Mouse (Mus musculus): ENCODE data around the gene Glud1. TPM values are rescaled to one million over a fixed set of nuclear protein-coding genes. Genes with fewer than 3 reads are reported as not detected.
A peak's percentile ranks its signal among the peaks of the same experiment; 100 is the strongest.

The Glud1 gene
- total RNA-seq, 1 experiment: 211 TPM

- Histone ChIP-seq H3K4me1 (ENCODE audit: control insufficient read depth in 2 of 2, insufficient read depth in 2 of 2, low read length in 2 of 2, poor library complexity in 1 of 2) (peaks cover 0 to 5% of the 10 kb centered on the region in 2 experiments; a peak in 1 of 4 replicates), H3K27ac (ENCODE audit: insufficient read depth, low read depth, low read length, poor library complexity, severe bottlenecking) (no peak overlapping the region), H3K9me3 (ENCODE audit: control insufficient read depth, insufficient read depth, low read depth, low read length) (no peaks in the 10 kb centered on the region), H3K36me3 (ENCODE audit: control insufficient read depth, insufficient read depth, low read length, poor library complexity, severe bottlenecking) (peaks cover 36% of the 10 kb centered on the region), H3K9ac (ENCODE audit: insufficient read depth, low read depth, low read length, poor library complexity, severe bottlenecking) (no peak overlapping the region), H3K4me3 (ENCODE audit: insufficient read depth in 1 of 2, low read depth in 1 of 2, low read length in 2 of 2, poor library complexity in 1 of 2, severe bottlenecking in 1 of 2) (no peak overlapping the region)
- no peak for DNase-seq (ENCODE audit: low read depth, low spot score)
- in situ Hi-C loops (cut with MboI; ENCODE audit: low sequenced_read_pairs in 2 of 2, unreplicated experiment in 2 of 2): loop anchor here in 1 of 2 experiments (25.0 kb wide), 1 partner anchor 395 kb away; no protein-coding TSS in a partner anchor
- no peak for TF ChIP-seq ZNF384 (IDR thresholded peaks at IDR 0.05; ENCODE audit: low read depth, low read length)
- no peak for TF ChIP-seq HCFC1 (IDR thresholded peaks at IDR 0.05; ENCODE audit: borderline replicate concordance, insufficient read depth, low read length)
- TF ChIP-seq CHD2 (IDR thresholded peaks at IDR 0.05; ENCODE audit: low read depth, low read length): no peak
- no peak for TF ChIP-seq ZC3H11A (IDR thresholded peaks at IDR 0.05; ENCODE audit: borderline replicate concordance, low read depth, low read length)
- TF ChIP-seq MAFK (IDR thresholded peaks at IDR 0.05; ENCODE audit: insufficient read depth, low read depth, low read length): no peak
These were observed 31.5 kb downstream of the Glud1 start for GRCm38 (mm10) chr14:34341993-34342392.

GRCm38 (mm10) chr14:34343078-34343477, 32.6 kb downstream of the Glud1 start:
- DNase-seq (ENCODE audit: low read depth, low spot score): no peak

GRCm38 (mm10) chr14:34344361-34344760, 33.8 kb downstream of the Glud1 start:
- Histone ChIP-seq H3K4me1 (ENCODE audit: control insufficient read depth in 2 of 2, insufficient read depth in 2 of 2, low read length in 2 of 2, poor library complexity in 1 of 2) (peaks cover 0 to 8% of the 10 kb centered on the region in 2 experiments; a peak in 1 of 4 replicates), H3K36me3 (ENCODE audit: control insufficient read depth, insufficient read depth, low read length, poor library complexity, severe bottlenecking) (peaks cover 24% of the 10 kb centered on the region), H3K27ac (ENCODE audit: insufficient read depth, low read depth, low read length, poor library complexity, severe bottlenecking) (no peak overlapping the region), H3K9me3 (ENCODE audit: control insufficient read depth, insufficient read depth, low read depth, low read length) (no peaks in the 10 kb centered on the region), H3K9ac (ENCODE audit: insufficient read depth, low read depth, low read length, poor library complexity, severe bottlenecking) (no peak overlapping the region), H3K4me3 (ENCODE audit: insufficient read depth in 1 of 2, low read depth in 1 of 2, low read length in 2 of 2, poor library complexity in 1 of 2, severe bottlenecking in 1 of 2) (no peak overlapping the region)
- in situ Hi-C loops (cut with MboI; ENCODE audit: low sequenced_read_pairs in 2 of 2, unreplicated experiment in 2 of 2): loop anchor here in 1 of 2 experiments (25.0 kb wide), 1 partner anchor 393 kb away; no protein-coding TSS in a partner anchor
- TF ChIP-seq ZNF384 (IDR thresholded peaks at IDR 0.05; ENCODE audit: low read depth, low read length): no peak
- no peak for TF ChIP-seq HCFC1 (IDR thresholded peaks at IDR 0.05; ENCODE audit: borderline replicate concordance, insufficient read depth, low read length)
- TF ChIP-seq MAFK (IDR thresholded peaks at IDR 0.05; ENCODE audit: insufficient read depth, low read depth, low read length): no peak
- no peak for TF ChIP-seq CHD2 (IDR thresholded peaks at IDR 0.05; ENCODE audit: low read depth, low read length)
- no peak for TF ChIP-seq ZC3H11A (IDR thresholded peaks at IDR 0.05; ENCODE audit: borderline replicate concordance, low read depth, low read length)
- DNase-seq (ENCODE audit: low read depth, low spot score): no peak

More at GRCm38 (mm10) chr14:34343078-34343477, 32.6 kb downstream of the Glud1 start:
- no peak overlapping the region for H3K9ac ChIP-seq (ENCODE audit: insufficient read depth, low read depth, low read length, poor library complexity, severe bottlenecking)
- in situ Hi-C loops (cut with MboI; ENCODE audit: low sequenced_read_pairs in 2 of 2, unreplicated experiment in 2 of 2): loop anchor here in 1 of 2 experiments (25.0 kb wide), 1 partner anchor 394 kb away; no protein-coding TSS in a partner anchor
- H3K4me3 ChIP-seq (ENCODE audit: insufficient read depth in 1 of 2, low read depth in 1 of 2, low read length in 2 of 2, poor library complexity in 1 of 2, severe bottlenecking in 1 of 2): no peak overlapping the region
- H3K36me3 ChIP-seq (ENCODE audit: control insufficient read depth, insufficient read depth, low read length, poor library complexity, severe bottlenecking): peaks cover 31% of the 10 kb centered on the region
- no peak overlapping the region for H3K27ac ChIP-seq (ENCODE audit: insufficient read depth, low read depth, low read length, poor library complexity, severe bottlenecking)
- H3K9me3 ChIP-seq (ENCODE audit: control insufficient read depth, insufficient read depth, low read depth, low read length): no peaks in the 10 kb centered on the region
- H3K4me1 ChIP-seq (ENCODE audit: control insufficient read depth in 2 of 2, insufficient read depth in 2 of 2, low read length in 2 of 2, poor library complexity in 1 of 2): peaks cover 0 to 5% of the 10 kb centered on the region in 2 experiments; a peak in 1 of 4 replicates
- TF ChIP-seq HCFC1 (IDR thresholded peaks at IDR 0.05; ENCODE audit: borderline replicate concordance, insufficient read depth, low read length) (no peak), ZC3H11A (IDR thresholded peaks at IDR 0.05; ENCODE audit: borderline replicate concordance, low read depth, low read length) (no peak), ZNF384 (IDR thresholded peaks at IDR 0.05; ENCODE audit: low read depth, low read length) (no peak), CHD2 (IDR thresholded peaks at IDR 0.05; ENCODE audit: low read depth, low read length) (no peak), MAFK (IDR thresholded peaks at IDR 0.05; ENCODE audit: insufficient read depth, low read depth, low read length) (no peak)

GRCm38 (mm10) chr14:34345771-34346566, 35.4 kb downstream of the Glud1 start:
- Histone ChIP-seq H3K9me3 (ENCODE audit: control insufficient read depth, insufficient read depth, low read depth, low read length) (no peaks in the 10 kb centered on the region), H3K4me1 (ENCODE audit: control insufficient read depth in 2 of 2, insufficient read depth in 2 of 2, low read length in 2 of 2, poor library complexity in 1 of 2) (peaks cover 0 to 14% of the 10 kb centered on the region in 2 experiments; a peak in 1 of 4 replicates), H3K36me3 (ENCODE audit: control insufficient read depth, insufficient read depth, low read length, poor library complexity, severe bottlenecking) (peaks cover 25% of the 10 kb centered on the region), H3K27ac (ENCODE audit: insufficient read depth, low read depth, low read length, poor library complexity, severe bottlenecking) (peak overlapping the region; percentile 42; the same call in 1 of the 2 replicates), H3K4me3 (ENCODE audit: insufficient read depth in 1 of 2, low read depth in 1 of 2, low read length in 2 of 2, poor library complexity in 1 of 2, severe bottlenecking in 1 of 2) (no peak overlapping the region), H3K9ac (ENCODE audit: insufficient read depth, low read depth, low read length, poor library complexity, severe bottlenecking) (no peak overlapping the region)
- DNase-seq (ENCODE audit: low read depth, low spot score): no peak
- TF ChIP-seq CHD2 (IDR thresholded peaks at IDR 0.05; ENCODE audit: low read depth, low read length): no peak
- no peak for TF ChIP-seq HCFC1 (IDR thresholded peaks at IDR 0.05; ENCODE audit: borderline replicate concordance, insufficient read depth, low read length)
- no peak for TF ChIP-seq ZNF384 (IDR thresholded peaks at IDR 0.05; ENCODE audit: low read depth, low read length)
- no peak for TF ChIP-seq ZC3H11A (IDR thresholded peaks at IDR 0.05; ENCODE audit: borderline replicate concordance, low read depth, low read length)
- no peak for TF ChIP-seq MAFK (IDR thresholded peaks at IDR 0.05; ENCODE audit: insufficient read depth, low read depth, low read length)
- in situ Hi-C loops (cut with MboI; ENCODE audit: low sequenced_read_pairs in 2 of 2, unreplicated experiment in 2 of 2): loop anchor here in 1 of 2 experiments (25.0 kb wide), 1 partner anchor 391 kb away; no protein-coding TSS in a partner anchor
